Mouse (Mus musculus): ENCODE measurements around the gene Helz.

The Helz gene

DNA sequence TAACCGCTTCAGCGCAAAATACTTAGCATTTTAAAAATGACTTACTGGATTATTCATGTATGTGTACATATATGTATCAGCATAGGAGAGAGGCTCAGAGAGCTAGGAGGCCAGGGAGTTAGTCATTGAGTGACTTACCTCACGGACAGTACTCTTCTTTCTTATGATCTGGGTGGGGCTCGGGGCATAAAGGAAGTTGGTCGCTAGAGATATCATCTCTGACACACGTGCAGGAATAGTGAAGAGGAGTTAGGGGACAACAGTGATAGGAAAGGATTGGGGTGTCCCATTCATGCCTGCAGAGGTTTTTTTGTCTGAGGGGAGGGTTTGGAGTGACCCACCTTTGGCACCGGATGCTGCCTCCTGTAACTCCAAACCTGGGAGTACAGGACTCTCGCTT lies 176.9 kb downstream of the Helz start:
- DNase-seq (ENCODE audit: low spot score in 2 of 2), result no peak

DNA sequence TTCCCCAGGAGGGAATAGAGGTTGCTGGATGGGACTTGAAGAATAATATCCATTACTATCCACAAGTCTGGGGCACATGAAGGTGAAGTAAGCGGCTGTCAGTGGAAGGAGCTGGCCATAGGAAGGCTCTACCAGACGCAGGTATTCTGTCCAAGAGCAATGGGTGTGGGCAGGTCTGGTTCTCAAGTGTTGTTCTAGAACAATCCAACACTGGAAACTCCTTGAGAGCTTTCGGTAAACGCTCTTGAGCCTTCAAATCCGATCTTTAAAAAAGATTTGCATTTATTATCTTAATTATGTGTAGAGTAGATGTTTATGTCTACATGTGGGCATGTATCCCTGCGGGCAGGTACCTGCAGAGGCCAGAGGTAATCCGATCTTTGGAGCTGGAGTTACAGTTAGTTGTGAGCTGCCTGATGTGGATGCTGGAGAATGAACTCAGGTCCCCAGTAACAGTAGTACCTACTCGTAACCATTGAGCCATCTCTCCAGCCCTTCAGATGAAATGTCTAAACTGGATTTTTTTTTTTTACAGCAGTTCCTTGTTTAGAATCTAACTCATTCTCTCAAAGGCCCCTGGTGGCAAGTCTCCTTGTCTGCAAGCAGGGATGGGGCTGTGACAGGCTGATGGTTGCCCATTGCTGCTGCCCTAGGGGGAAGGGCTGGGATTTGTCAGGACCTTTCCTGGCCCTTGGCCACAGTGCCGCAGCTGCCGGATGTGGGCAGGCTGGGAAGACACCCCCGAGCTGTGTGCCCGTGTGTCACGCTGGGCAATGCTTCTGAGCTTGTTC lies 180.5 kb downstream of the Helz start:
- no peak for DNase-seq (ENCODE audit: low spot score in 2 of 2)

DNA sequence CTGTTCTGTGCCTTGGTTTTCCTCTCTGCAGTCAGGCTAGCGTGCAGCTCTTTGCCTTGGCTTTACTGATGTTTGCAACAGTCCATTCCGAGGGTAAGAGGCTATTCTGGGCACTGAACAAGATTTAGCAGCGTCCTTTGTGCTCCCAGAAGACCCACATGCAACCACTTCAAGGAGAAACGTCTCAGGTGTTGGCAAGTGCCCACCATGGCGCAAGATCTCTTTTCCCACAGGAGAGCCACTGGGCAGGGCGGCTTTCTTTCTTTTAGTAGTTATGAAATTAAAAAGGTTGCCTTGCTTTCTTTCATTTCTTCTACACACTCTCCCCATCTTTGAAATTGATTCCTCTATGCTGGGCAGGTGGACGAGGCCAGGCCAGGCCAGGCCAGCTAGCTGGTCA lies 181.4 kb downstream of the Helz start:
- no peak for DNase-seq (ENCODE audit: low spot score in 2 of 2)

DNA sequence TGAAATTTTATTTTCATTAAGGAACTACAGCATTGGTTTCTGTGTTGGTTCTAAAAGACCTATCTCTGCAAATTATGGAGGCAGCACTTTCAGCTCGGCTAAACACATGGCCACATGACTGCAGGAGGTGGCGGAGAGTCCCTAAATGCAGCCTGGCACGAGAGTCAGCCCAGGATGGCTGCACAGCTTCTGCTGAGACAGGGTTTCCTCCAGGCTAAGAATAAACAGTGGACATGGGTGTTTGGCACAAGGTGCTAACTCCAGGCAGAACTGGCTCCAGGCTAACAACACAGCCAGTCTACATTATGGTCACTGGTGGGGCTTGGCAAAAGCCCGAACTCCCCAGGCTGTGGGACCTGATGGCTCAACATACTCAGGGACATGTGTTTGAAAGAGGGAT lies 183.2 kb downstream of the Helz start:
- DNase-seq (ENCODE audit: low spot score in 2 of 2), result peak in 1 of 2 experiments; percentile 35

DNA sequence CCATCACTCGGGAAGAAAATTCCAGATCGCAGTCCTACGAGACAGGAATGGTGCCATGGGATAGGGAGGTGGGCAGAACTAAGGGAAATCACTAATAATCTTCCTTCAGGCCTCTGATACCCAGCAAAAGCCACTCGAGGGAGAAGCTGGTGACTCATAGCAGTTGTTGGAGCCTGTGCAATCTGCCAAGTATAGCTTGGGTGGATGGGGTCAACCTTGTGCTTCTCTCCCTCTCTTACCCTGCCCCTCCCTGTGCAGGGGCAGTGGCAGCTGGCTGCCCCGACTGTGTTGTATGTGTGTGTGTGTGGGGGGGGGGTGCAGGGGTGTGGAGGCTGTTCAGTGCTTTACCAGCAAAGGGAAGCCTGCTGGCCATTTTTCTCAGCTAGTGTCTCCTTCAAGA lies 183.8 kb downstream of the Helz start:
- no peak for DNase-seq (ENCODE audit: low spot score in 2 of 2)

DNA sequence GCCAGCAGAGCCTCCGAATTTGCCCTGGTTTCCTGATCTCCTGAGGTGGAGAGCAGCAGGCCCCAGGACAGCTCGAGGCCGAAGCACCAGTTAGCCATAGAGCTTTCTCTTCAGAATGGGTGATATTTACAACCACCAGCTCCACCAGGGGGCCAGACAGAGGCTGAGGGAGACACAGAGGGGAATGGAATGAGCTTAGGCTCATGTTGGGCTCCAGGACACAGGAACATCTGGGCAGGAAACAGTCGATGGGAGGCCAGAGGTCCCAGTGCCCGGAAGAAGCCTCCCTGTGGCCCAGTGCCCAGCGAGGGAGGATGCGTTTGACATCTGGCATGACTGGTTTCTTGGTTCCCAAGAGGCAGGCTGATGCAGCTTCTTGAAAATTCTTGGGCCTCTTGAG lies 186.4 kb downstream of the Helz start:
- DNase-seq (ENCODE audit: low spot score in 2 of 2), result no peak

DNA sequence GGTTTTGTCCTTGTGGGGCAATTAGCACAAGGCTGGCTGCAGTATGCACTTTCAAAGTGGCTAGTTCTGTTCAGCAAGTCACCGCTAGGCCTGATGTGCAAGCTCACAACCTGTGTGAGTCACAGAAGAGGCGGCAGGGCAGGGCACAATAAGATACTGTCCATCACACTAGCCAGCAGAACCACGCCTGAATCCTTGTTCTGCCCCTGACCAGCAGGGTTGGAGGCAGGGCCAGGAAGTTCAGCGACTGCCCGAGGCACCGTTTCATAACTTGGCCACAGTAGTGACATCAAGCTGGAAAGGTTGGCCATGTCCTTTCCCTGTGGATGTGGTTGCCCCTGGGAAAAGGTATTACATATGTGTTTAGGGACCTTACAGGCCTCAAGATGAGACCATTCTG lies 190.2 kb downstream of the Helz start:
- DNase-seq (ENCODE audit: low spot score in 2 of 2), result no peak

DNA sequence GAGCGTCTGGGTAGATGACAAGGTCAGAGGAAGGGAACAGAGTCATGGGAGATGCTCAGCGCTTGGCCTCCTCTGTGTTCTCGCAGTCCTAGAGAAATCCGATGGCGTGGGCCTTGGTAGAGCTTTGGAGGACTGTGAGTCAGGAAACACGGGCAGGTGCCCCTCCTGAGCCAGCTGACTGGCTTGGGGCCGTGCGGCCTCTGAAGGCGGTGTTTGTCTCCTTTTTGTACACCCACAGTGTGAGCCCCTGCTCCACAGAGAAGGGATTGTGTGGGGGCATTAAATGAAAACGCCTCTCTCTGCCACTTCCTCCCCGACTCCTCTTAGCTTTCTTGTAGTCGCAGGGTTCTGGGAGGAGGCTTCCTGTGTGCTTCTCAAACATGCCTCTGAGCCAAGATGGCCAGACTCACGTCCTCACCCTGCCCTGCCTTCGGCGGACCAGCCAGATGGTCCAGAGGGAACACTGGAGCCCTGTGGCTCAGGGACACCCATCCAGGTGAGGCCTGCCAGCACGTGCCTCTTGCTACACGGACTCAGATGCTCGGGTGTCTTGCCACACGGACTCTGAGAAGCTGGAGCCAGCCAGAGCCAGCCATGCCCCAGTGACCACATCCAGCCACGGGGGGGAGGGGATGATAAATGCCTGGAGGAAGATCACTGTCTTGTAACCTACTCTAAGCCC lies 190.8 kb downstream of the Helz start:
- no peak for DNase-seq (ENCODE audit: low spot score in 2 of 2)

DNA sequence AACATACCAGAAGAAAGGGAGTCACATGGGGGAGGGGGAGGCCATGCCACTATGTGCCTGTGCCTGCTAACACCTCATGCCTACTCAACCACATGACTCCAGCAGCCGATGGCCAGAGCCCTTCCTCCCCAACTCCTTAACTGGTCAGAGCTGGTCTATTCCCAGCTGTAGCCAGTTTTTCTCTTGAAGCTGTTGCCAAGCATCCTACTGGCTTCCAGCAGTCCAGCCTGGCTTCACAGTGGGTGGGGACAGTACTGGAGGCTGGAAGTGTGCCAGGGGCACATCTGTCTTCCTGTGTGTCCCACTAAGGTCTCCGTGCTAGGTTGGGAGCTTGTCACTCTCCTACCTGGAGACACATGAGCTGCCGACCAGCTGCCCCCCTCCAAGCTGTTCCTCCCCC lies 195.4 kb downstream of the Helz start:
- DNase-seq (ENCODE audit: low spot score in 2 of 2), result no peak

All from left cerebral cortex, adult 9 months (tissue).